Mouse (Mus musculus): ENCODE results near the gene Smarca4. TPM values are rescaled to one million over a fixed set of nuclear protein-coding genes. Genes with fewer than 3 reads are reported as not detected.

The Smarca4 gene
- total RNA-seq, 2 experiments from 2014 or later = 185 to 186 TPM

GRCm38 (mm10) chr9:21748033-21748432 is 132.1 kb downstream of the Smarca4 start:
- intact Hi-C loops (cut with DNase I) = no loop called here
- peak; percentile 84 for DNase-seq

- intact Hi-C loops (cut with DNase I) = no loop called here
Observed at GRCm38 (mm10) chr9:21748491-21748890, 132.5 kb downstream of the Smarca4 start.

GRCm38 (mm10) chr9:21749382-21750118 is 133.6 kb downstream of the Smarca4 start:
- DNase-seq = no peak
- intact Hi-C loops (cut with DNase I) = no loop called here

More at GRCm38 (mm10) chr9:21748491-21748890, 132.5 kb downstream of the Smarca4 start:
- no peak for DNase-seq

GRCm38 (mm10) chr9:21750370-21750769 is 134.4 kb downstream of the Smarca4 start:
- DNase-seq = no peak
- intact Hi-C loops (cut with DNase I) = no loop called here

- intact Hi-C loops (cut with DNase I) = no loop called here
- peak; percentile 56 for DNase-seq
Observed at GRCm38 (mm10) chr9:21751347-21751746, 135.4 kb downstream of the Smarca4 start.

GRCm38 (mm10) chr9:21752252-21752792 is 136.4 kb downstream of the Smarca4 start:
- no peak for DNase-seq
- intact Hi-C loops (cut with DNase I) = no loop called here

Small RNA genes lying within 50 kb of the gene (microRNA-seq; reads per million reads assigned to microRNA genes)
- not detected for gene Mir1946b

Other genes with a start within 250 kb of the Smarca4 start
- 100 to 1,000 TPM; 170 to 172 TPM for gene Ilf3, start 248.3 kb upstream of the Smarca4 start, total RNA-seq (2021)
- gene Qtrt1, start 204.3 kb upstream of the Smarca4 start, total RNA-seq (2021) = 10 to 100 TPM; 38.2 to 41.0 TPM
- 10 to 100 TPM; 87.1 to 92.7 TPM for gene Dnm2, start 191.3 kb upstream of the Smarca4 start, total RNA-seq (2021)
- 10 to 100 TPM; 18.6 to 19.1 TPM for gene Tmed1, start 105.9 kb upstream of the Smarca4 start, total RNA-seq (2021)
- under 1 TPM; 0.44 to 0.64 TPM for gene AB124611, start 90.0 kb upstream of the Smarca4 start, total RNA-seq (2021)
- 100 to 1,000 TPM; 108 to 124 TPM for gene Carm1, start 69.3 kb upstream of the Smarca4 start, total RNA-seq (2021)
- 10 to 100 TPM; 56.7 to 58.7 TPM for gene Timm29, start 23.4 kb upstream of the Smarca4 start, total RNA-seq (2021)
- 1 to 10 TPM; 7.0 to 9.9 TPM for gene Yipf2, start 23.3 kb upstream of the Smarca4 start, total RNA-seq (2021)
- 10 to 100 TPM; 25.2 to 32.4 TPM for gene Ldlr, start 107.3 kb downstream of the Smarca4 start, total RNA-seq (2021)
- 1 to 10 TPM; 4.9 to 5.9 TPM for gene Spc24, start 144.1 kb downstream of the Smarca4 start, total RNA-seq (2021)
- 1 to 10 TPM; 8.7 to 9.7 TPM for gene Kank2, start 182.6 kb downstream of the Smarca4 start, total RNA-seq (2021)
- gene Angptl8, start 219.3 kb downstream of the Smarca4 start, total RNA-seq (2021) = not detected
- 10 to 100 TPM; 28.9 to 29.2 TPM for gene Dock6, start 236.5 kb downstream of the Smarca4 start, total RNA-seq (2021)

Data from left cerebral cortex, postnatal 4 days (tissue).